Mouse (Mus musculus) stomach, embryonic 15.5 days (tissue): Measurements from ENCODE around the gene Rbp3. TPM values are rescaled to one million over a fixed set of nuclear protein-coding genes. Genes with fewer than 3 reads are reported as not detected.

Experiments
- ATAC-seq: fragments of 200-750 bp; cut with Nextera tagmentation; 2 replicates; pipeline ENCODE4 v1.8.0; 2017; ENCODE audit warnings: low read depth, moderate number of reproducible peaks, moderate TSS enrichment; ENCODE audit not compliant: insufficient read depth, low FRiP score
- H3K27ac ChIP-seq: fragments of 300-500 bp; sonication (generic); 2 replicates; pipeline ENCODE4 v1.5.1; 2015; ENCODE audit warnings: mild to moderate bottlenecking, inconsistent platforms
- H3K27me3 ChIP-seq: fragments of 300-500 bp; sonication (generic); replicated peaks from 2 replicates; pipeline ENCODE4 v1.6.1; 2015; ENCODE audit warnings: inconsistent platforms
- H3K36me3 ChIP-seq: fragments of 300-500 bp; sonication (generic); 2 replicates; pipeline ENCODE4 v1.6.1; 2015; ENCODE audit warnings: inconsistent platforms
- H3K4me1 ChIP-seq: fragments of 300-500 bp; sonication (generic); 2 replicates; pipeline ENCODE4 v1.6.1; 2015; ENCODE audit warnings: inconsistent platforms
- H3K4me2 ChIP-seq: fragments of 300-500 bp; sonication (generic); 2 replicates; pipeline ENCODE4 v1.6.1; 2015; ENCODE audit warnings: mild to moderate bottlenecking, inconsistent platforms
- H3K4me3 ChIP-seq: fragments of 300-500 bp; sonication (generic); replicated peaks from 2 replicates; pipeline ENCODE4 v1.5.1; 2015; ENCODE audit warnings: inconsistent platforms
- H3K9ac ChIP-seq: fragments of 300-500 bp; sonication (generic); 2 replicates; pipeline ENCODE4 v1.6.1; 2015; ENCODE audit warnings: inconsistent platforms
- H3K9me3 ChIP-seq: fragments of 300-500 bp; sonication (generic); 2 replicates; pipeline ENCODE4 v1.6.1; 2016; ENCODE audit warnings: inconsistent platforms
- WGBS: fragments of 180-500 bp; shearing (Covaris S2); methylation state at CpG from one replicate; pipeline ENCODE4 v1.1.7; 2015; 5-methylcytosine and 5-hydroxymethylcytosine counted together
- polyA plus RNA-seq: library from polyadenylated mRNA; unstranded; fragments of >200 nt; fragmentation: Nextera tagmentation; extraction: Ambion mirVana; gene quantifications from 2 replicates; pipeline ENCODE4 v1.2.1, GENCODE M21; 2015

The Rbp3 gene
- polyA plus RNA-seq, 1 experiment from 2014 or later, result not detected

GRCm38 (mm10) chr14:33940739-33941138 is 13.1 kb upstream of the Rbp3 start, which contains the start of gene Gdf2:
Gene Gdf2, plus strand, starts transcription at chr14:33941039.
- no peak for ATAC-seq
- Histone ChIP-seq H3K4me2 (no peak within 1 kb of the TSS), H3K4me1 (no peaks in the 10 kb centered on the region), H3K9ac (no peak within 1 kb of the TSS), H3K36me3 (no peaks in the 10 kb centered on the region), H3K27ac (no peak within 1 kb of the TSS), H3K27me3 (no peaks in the 10 kb centered on the region), H3K9me3 (no peaks in the 10 kb centered on the region), H3K4me3 (no peak within 1 kb of the TSS)
- WGBS, result 50% methylated on average over 8 of the region's 8 CpGs

GRCm38 (mm10) chr14:33942222-33942621 is 11.6 kb upstream of the Rbp3 start:
- no peak overlapping the region for H3K9ac ChIP-seq
- H3K9me3 ChIP-seq, result no peaks in the 10 kb centered on the region
- no peak overlapping the region for H3K4me3 ChIP-seq
- no peak for ATAC-seq
- no peaks in the 10 kb centered on the region for H3K4me1 ChIP-seq
- H3K27me3 ChIP-seq, result no peaks in the 10 kb centered on the region
- H3K4me2 ChIP-seq, result no peak overlapping the region
- H3K36me3 ChIP-seq, result no peaks in the 10 kb centered on the region
- WGBS, result 69% methylated on average over 5 of the region's 5 CpGs
- no peak overlapping the region for H3K27ac ChIP-seq

- ATAC-seq, result no peak
- no peaks in the 10 kb centered on the region for H3K27me3 ChIP-seq
- no peaks in the 10 kb centered on the region for H3K4me1 ChIP-seq
- WGBS, result 60% methylated on average over 6 of the region's 6 CpGs
- H3K27ac ChIP-seq, result no peak overlapping the region
- no peaks in the 10 kb centered on the region for H3K9me3 ChIP-seq
- H3K4me3 ChIP-seq, result no peak overlapping the region
- H3K9ac ChIP-seq, result no peak overlapping the region
- H3K36me3 ChIP-seq, result no peaks in the 10 kb centered on the region
- H3K4me2 ChIP-seq, result no peak overlapping the region
Observed at GRCm38 (mm10) chr14:33946125-33946524, 7.7 kb upstream of the Rbp3 start.

- no peak overlapping the region for H3K4me2 ChIP-seq
- H3K36me3 ChIP-seq, result no peaks in the 10 kb centered on the region
- WGBS, result 39% methylated on average over 6 of the region's 6 CpGs
- no peaks in the 10 kb centered on the region for H3K9me3 ChIP-seq
- no peak overlapping the region for H3K27ac ChIP-seq
- H3K9ac ChIP-seq, result no peak overlapping the region
- no peak for ATAC-seq
- H3K4me3 ChIP-seq, result no peak overlapping the region
- H3K4me1 ChIP-seq, result no peaks in the 10 kb centered on the region
- H3K27me3 ChIP-seq, result no peaks in the 10 kb centered on the region
Observed at GRCm38 (mm10) chr14:33952233-33952981, 1.4 kb upstream of the Rbp3 start.

- no peak for ATAC-seq
- H3K9ac ChIP-seq, result no peak overlapping the region
- WGBS, result 70% methylated on average over 13 of the region's 13 CpGs
- no peaks in the 10 kb centered on the region for H3K27me3 ChIP-seq
- no peak overlapping the region for H3K4me3 ChIP-seq
- H3K9me3 ChIP-seq, result no peaks in the 10 kb centered on the region
- H3K27ac ChIP-seq, result no peak overlapping the region
- no peaks in the 10 kb centered on the region for H3K4me1 ChIP-seq
- no peaks in the 10 kb centered on the region for H3K36me3 ChIP-seq
- no peak overlapping the region for H3K4me2 ChIP-seq
Observed at GRCm38 (mm10) chr14:33956055-33956454, 2.3 kb downstream of the Rbp3 start.

GRCm38 (mm10) chr14:33958186-33958585 is 4.4 kb downstream of the Rbp3 start:
- no peak overlapping the region for H3K9ac ChIP-seq
- no peak overlapping the region for H3K4me3 ChIP-seq
- no peaks in the 10 kb centered on the region for H3K27me3 ChIP-seq
- WGBS, result 85% methylated on average over 4 of the region's 4 CpGs
- no peaks in the 10 kb centered on the region for H3K36me3 ChIP-seq
- no peak overlapping the region for H3K27ac ChIP-seq
- no peaks in the 10 kb centered on the region for H3K4me1 ChIP-seq
- no peak overlapping the region for H3K4me2 ChIP-seq
- H3K9me3 ChIP-seq, result no peaks in the 10 kb centered on the region
- no peak for ATAC-seq

GRCm38 (mm10) chr14:33958841-33959240 is 5.0 kb downstream of the Rbp3 start:
- H3K27ac ChIP-seq, result no peak overlapping the region
- no peak for ATAC-seq
- WGBS, result 43% methylated on average over 3 of the region's 3 CpGs
- no peaks in the 10 kb centered on the region for H3K9me3 ChIP-seq
- H3K4me3 ChIP-seq, result no peak overlapping the region
- no peaks in the 10 kb centered on the region for H3K4me1 ChIP-seq
- no peaks in the 10 kb centered on the region for H3K36me3 ChIP-seq
- H3K4me2 ChIP-seq, result no peak overlapping the region
- no peak overlapping the region for H3K9ac ChIP-seq
- no peaks in the 10 kb centered on the region for H3K27me3 ChIP-seq

- H3K36me3 ChIP-seq, result no peaks in the 10 kb centered on the region
- WGBS, result 10% methylated on average over 9 of the region's 9 CpGs
- H3K27ac ChIP-seq, result no peak overlapping the region
- H3K9ac ChIP-seq, result no peak overlapping the region
- no peaks in the 10 kb centered on the region for H3K27me3 ChIP-seq
- H3K9me3 ChIP-seq, result no peaks in the 10 kb centered on the region
- H3K4me2 ChIP-seq, result no peak overlapping the region
- no peak overlapping the region for H3K4me3 ChIP-seq
- no peaks in the 10 kb centered on the region for H3K4me1 ChIP-seq
- ATAC-seq, result no peak
Observed at GRCm38 (mm10) chr14:33959341-33959740, 5.5 kb downstream of the Rbp3 start.

- no peak for ATAC-seq
- Histone ChIP-seq H3K4me3 (no peak overlapping the region), H3K27ac (no peak overlapping the region), H3K9me3 (no peaks in the 10 kb centered on the region), H3K4me2 (no peak overlapping the region), H3K36me3 (no peaks in the 10 kb centered on the region), H3K27me3 (no peaks in the 10 kb centered on the region), H3K9ac (no peak overlapping the region), H3K4me1 (no peaks in the 10 kb centered on the region)
- 60% methylated on average over 7 of the region's 7 CpGs for WGBS
Observed at GRCm38 (mm10) chr14:33965675-33966074, 11.9 kb downstream of the Rbp3 start.

- Histone ChIP-seq H3K9me3 (no peaks in the 10 kb centered on the region), H3K4me1 (no peaks in the 10 kb centered on the region), H3K27ac (no peak overlapping the region), H3K36me3 (no peaks in the 10 kb centered on the region), H3K4me3 (no peak overlapping the region), H3K27me3 (no peaks in the 10 kb centered on the region; the same call in 1 of the 2 replicates), H3K4me2 (no peak overlapping the region), H3K9ac (no peak overlapping the region)
- WGBS, result 49% methylated on average over 7 of the region's 7 CpGs
- no peak for ATAC-seq
Observed at GRCm38 (mm10) chr14:33972679-33973078, 18.9 kb downstream of the Rbp3 start.

GRCm38 (mm10) chr14:33974752-33975151 is 20.9 kb downstream of the Rbp3 start:
- WGBS, result 69% methylated on average over 5 of the region's 5 CpGs
- Histone ChIP-seq H3K9me3 (no peaks in the 10 kb centered on the region), H3K9ac (no peak overlapping the region), H3K4me2 (no peak overlapping the region), H3K4me1 (peaks cover 6% of the 10 kb centered on the region), H3K4me3 (no peak overlapping the region), H3K27me3 (peaks cover 7% of the 10 kb centered on the region; the same call in 1 of the 2 replicates), H3K27ac (no peak overlapping the region), H3K36me3 (no peaks in the 10 kb centered on the region)
- no peak for ATAC-seq

- Histone ChIP-seq H3K36me3 (no peaks in the 10 kb centered on the region), H3K9ac (no peak overlapping the region), H3K4me2 (no peak overlapping the region), H3K9me3 (no peaks in the 10 kb centered on the region), H3K4me3 (no peak overlapping the region), H3K27ac (no peak overlapping the region), H3K4me1 (peaks cover 6% of the 10 kb centered on the region), H3K27me3 (peaks cover 7% of the 10 kb centered on the region; the same call in 1 of the 2 replicates)
- WGBS, result 42% methylated on average over 7 of the region's 7 CpGs
- ATAC-seq, result no peak
Observed at GRCm38 (mm10) chr14:33977748-33978147, 23.9 kb downstream of the Rbp3 start.
